In genomic region chr8:124232280-124232600, GRCm38 (mm10) we compare ENCODE assay signal across 8 mouse cellular contexts. TPM values are rescaled to one million over a fixed set of nuclear protein-coding genes. Genes with fewer than 3 reads are reported as not detected.
DNase-seq lines count a peak whose midpoint lies in the region; ATAC-seq and TF ChIP-seq lines count a peak whose summit lies in the region.

No protein-coding gene starts in this region.

- WGBS in embryonic facial prominence, embryonic 12.5 days, result 5% methylated on average over 18 of the region's 18 CpGs
- WGBS in intestine, embryonic 16.5 days, result 7% methylated on average over 18 of the region's 18 CpGs
- WGBS in neural tube, embryonic 12.5 days, result 4% methylated on average over 18 of the region's 18 CpGs

- H3K4me1 ChIP-seq in embryonic facial prominence, embryonic 12.5 days, result peaks cover 25% of the 10 kb centered on the region
- peaks cover 18% of the 10 kb centered on the region for H3K4me1 ChIP-seq in intestine, embryonic 16.5 days (ENCODE audit: control insufficient read depth, insufficient read depth, low read length)
- peaks cover 28% of the 10 kb centered on the region for H3K4me1 ChIP-seq in neural tube, embryonic 12.5 days

- H3K9me3 ChIP-seq in embryonic facial prominence, embryonic 12.5 days, result no peaks in the 10 kb centered on the region
- H3K9me3 ChIP-seq in intestine, embryonic 16.5 days (ENCODE audit: control insufficient read depth, low read length), result no peaks in the 10 kb centered on the region
- no peaks in the 10 kb centered on the region for H3K9me3 ChIP-seq in neural tube, embryonic 12.5 days

- H3K27ac ChIP-seq in layer of hippocampus, adult 2 months, result peak overlapping the region; percentile 87
- no peak overlapping the region for H3K27ac ChIP-seq in embryonic facial prominence, embryonic 12.5 days
- H3K27ac ChIP-seq in intestine, embryonic 16.5 days (ENCODE audit: low read length), result no peak overlapping the region
- H3K27ac ChIP-seq in neural tube, embryonic 12.5 days, result no peak overlapping the region

- ATAC-seq in embryonic facial prominence, embryonic 12.5 days (ENCODE audit: insufficient number of reproducible peaks, insufficient read depth, low FRiP score, low TSS enrichment), result no peak
- ATAC-seq in intestine, embryonic 16.5 days, result no peak
- no peak for ATAC-seq in neural tube, embryonic 12.5 days (ENCODE audit: low FRiP score, low read depth)

- peak overlapping the region; percentile 87 for H3K4me3 ChIP-seq in layer of hippocampus, adult 2 months
- peak overlapping the region; percentile 96 for H3K4me3 ChIP-seq in embryonic facial prominence, embryonic 12.5 days
- H3K4me3 ChIP-seq in intestine, embryonic 16.5 days (ENCODE audit: low read length), result peak overlapping the region; percentile 86
- H3K4me3 ChIP-seq in neural tube, embryonic 12.5 days, result peak overlapping the region; percentile 94

- H3K4me2 ChIP-seq in embryonic facial prominence, embryonic 12.5 days (replicated peaks), result peak overlapping the region; percentile 98
- peak overlapping the region; percentile 79 for H3K4me2 ChIP-seq in intestine, embryonic 16.5 days (ENCODE audit: low read depth, low read length)
- peak overlapping the region; percentile 86 for H3K4me2 ChIP-seq in neural tube, embryonic 12.5 days (replicated peaks)

- peak overlapping the region; percentile 89 for H3K9ac ChIP-seq in embryonic facial prominence, embryonic 12.5 days
- H3K9ac ChIP-seq in intestine, embryonic 16.5 days (ENCODE audit: low read depth, low read length), result peak overlapping the region; percentile 91
- peak overlapping the region; percentile 89 for H3K9ac ChIP-seq in neural tube, embryonic 12.5 days

- TF ChIP-seq CTCF in layer of hippocampus, adult 2 months (conservative IDR thresholded peaks at IDR 0.05), result no peak

- H3K36me3 ChIP-seq in embryonic facial prominence, embryonic 12.5 days, result no peaks in the 10 kb centered on the region
- no peaks in the 10 kb centered on the region for H3K36me3 ChIP-seq in intestine, embryonic 16.5 days (ENCODE audit: control insufficient read depth, insufficient read depth, low read length)
- no peaks in the 10 kb centered on the region for H3K36me3 ChIP-seq in neural tube, embryonic 12.5 days

- no peaks in the 10 kb centered on the region for H3K27me3 ChIP-seq in embryonic facial prominence, embryonic 12.5 days
- no peaks in the 10 kb centered on the region for H3K27me3 ChIP-seq in intestine, embryonic 16.5 days (replicated peaks; ENCODE audit: control insufficient read depth, insufficient read depth, low read length)
- H3K27me3 ChIP-seq in neural tube, embryonic 12.5 days (replicated peaks), result no peaks in the 10 kb centered on the region

- no peak for DNase-seq in layer of hippocampus, adult 2 months (ENCODE audit: low spot score in 2 of 2)
- no peak for DNase-seq in layer of hippocampus, adult 18-20 months (ENCODE audit: low spot score in 2 of 2)
- no peak for DNase-seq in urinary bladder, postnatal 25 days (ENCODE audit: low spot score)
- DNase-seq in thymus, postnatal 36 days, result no peak
- DNase-seq in retina, embryonic 14.5 days (ENCODE audit: low spot score), result no peak

RNA-seq across cellular contexts. Expression of gene Galnt2, which starts 1.0 kb away (rescaled TPM):
- 10 to 100 TPM; 34.5 to 44.5 TPM for total RNA-seq in layer of hippocampus, adult 2 months (2021)
- total RNA-seq in layer of hippocampus, adult 18-20 months (2021), result 10 to 100 TPM; 41.5 to 48.8 TPM
- polyA plus RNA-seq in embryonic facial prominence, embryonic 12.5 days (2016; fragmentation: Nextera tagmentation; extraction: Ambion mirVana), result 66.2 and 66.8 TPM in 2 replicates
- polyA plus RNA-seq in intestine, embryonic 16.5 days (2015; fragmentation: Nextera tagmentation; extraction: Ambion mirVana), result 35.1 and 35.9 TPM in 2 replicates
- 91.1 and 93.8 TPM in 2 replicates for polyA plus RNA-seq in neural tube, embryonic 12.5 days (2016; fragmentation: Nextera tagmentation; extraction: Ambion mirVana)
